Mouse (Mus musculus) MEL (cell line): ENCODE measurements around the gene Mcrip1.

Experiments used
- CTCF ChIP-seq, 3 experiments: IDR thresholded peaks in 2 of 3; conservative IDR thresholded peaks in 1 of 3; 2 replicates each; pipeline ENCODE4 v1.5.1; 2011 to 2012; ENCODE audit warnings: low read length in 3 of 3, low read depth in 2 of 3, mild to moderate bottlenecking in 2 of 3, improper control_type of control experiment in 1 of 3, inconsistent platforms in 1 of 3, mixed read lengths in 1 of 3, moderate library complexity in 1 of 3; ENCODE audit not compliant: control insufficient read depth in 1 of 3, insufficient read depth in 1 of 3, poor library complexity in 1 of 3, severe bottlenecking in 1 of 3
- E2F4 ChIP-seq: IDR thresholded peaks from 2 replicates; pipeline ENCODE4 v1.6.1; 2011; ENCODE audit warnings: low read depth, low read length, improper control_type of control experiment, borderline replicate concordance
- GATA1 ChIP-seq: IDR thresholded peaks from 2 replicates; pipeline ENCODE4 v1.6.1; 2011; ENCODE audit warnings: low read depth, low read length, improper control_type of control experiment
- MAFK ChIP-seq: IDR thresholded peaks from 2 replicates; pipeline ENCODE4 v1.6.1; 2011; ENCODE audit warnings: low read depth, mild to moderate bottlenecking, low read length, improper control_type of control experiment, borderline replicate concordance
- POLR2A ChIP-seq, 2 experiments: IDR thresholded peaks; 2 replicates each; pipeline ENCODE4 v1.6.1; 2011 to 2012; ENCODE audit warnings: low read length in 2 of 2, mild to moderate bottlenecking in 2 of 2, control low read depth in 1 of 2, improper control_type of control experiment in 1 of 2, low read depth in 1 of 2, moderate library complexity in 1 of 2; ENCODE audit not compliant: control insufficient read depth in 1 of 2, insufficient read depth in 1 of 2, poor library complexity in 1 of 2
- TAL1 ChIP-seq: IDR thresholded peaks from 2 replicates; pipeline ENCODE4 v1.6.1; 2012; ENCODE audit warnings: mild to moderate bottlenecking, inconsistent platforms, low read length, moderate library complexity, mixed read lengths

GRCm38 (mm10) chr11:120582268-120582981 lies 32.9 kb upstream of the Mcrip1 start:
- no peak for TF ChIP-seq TAL1
- TF ChIP-seq GATA1, result no peak
- no peak; a peak in 1 of 4 replicates for TF ChIP-seq POLR2A (IDR thresholded peaks at IDR 0.05; ENCODE audit: control insufficient read depth in 1 of 2, insufficient read depth in 1 of 2, low read depth in 1 of 2, low read length in 2 of 2, poor library complexity in 1 of 2)
- TF ChIP-seq CTCF (IDR thresholded peaks at IDR 0.05 in 2 of 3, conservative IDR thresholded peaks at IDR 0.05 in 1 of 3; ENCODE audit: control insufficient read depth in 1 of 3, insufficient read depth in 1 of 3, low read depth in 2 of 3, low read length in 3 of 3, poor library complexity in 1 of 3, severe bottlenecking in 1 of 3), result peak; percentile 18 to 85 (median 75); a peak in 5 of 6 replicates
- TF ChIP-seq E2F4, result no peak
- TF ChIP-seq MAFK, result no peak
